Mouse (Mus musculus) spleen, adult 2 months (tissue): ENCODE data around the gene Zdhhc17.

Experiments
- CTCF ChIP-seq: fragments of 200-500 bp; IDR thresholded peaks from 2 replicates; pipeline ENCODE4 v1.5.1; 2011; ENCODE audit warnings: mild to moderate bottlenecking, inconsistent platforms; ENCODE audit not compliant: insufficient read depth, insufficient read length, insufficient replicate concordance; ENCODE audit errors: extremely low read depth
- POLR2A ChIP-seq: fragments of 200-500 bp; IDR thresholded peaks from 2 replicates; pipeline ENCODE4 v1.6.1; 2011; ENCODE audit warnings: low read depth, low read length, inconsistent platforms

- TF ChIP-seq POLR2A (no peak), CTCF (no peak)
Observed at GRCm38 (mm10) chr10:110979431-110979830, 30.5 kb downstream of the Zdhhc17 start.
